Mouse (Mus musculus): ENCODE measurements around the gene Crebbp.

DNA sequence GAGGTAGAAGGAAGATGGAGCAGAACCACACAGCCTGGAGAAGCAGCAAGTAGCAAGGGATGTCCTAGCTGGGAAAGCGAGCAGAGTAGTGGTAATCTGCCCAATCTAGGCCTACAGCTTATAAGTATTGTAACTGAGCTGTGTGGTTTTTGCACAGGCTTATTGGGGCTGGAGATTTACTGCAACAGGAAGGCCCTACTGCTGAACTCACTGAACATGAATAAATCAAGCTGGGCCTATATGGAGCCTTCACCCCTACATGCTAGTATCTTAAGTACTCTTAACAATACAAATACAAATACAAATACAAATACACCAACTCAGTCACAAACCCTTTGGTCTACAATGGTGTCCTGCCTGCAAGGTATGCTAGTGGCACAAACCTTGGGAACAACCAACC lies 10.2 kb downstream of the Crebbp start:
- TF ChIP-seq ZNF384 (IDR thresholded peaks at IDR 0.05; ENCODE audit: low read depth, low read length) (no peak), CHD1 (IDR thresholded peaks at IDR 0.05; ENCODE audit: low read depth, low read length) (no peak), CTCF (conservative IDR thresholded peaks at IDR 0.05 in 1 of 2, IDR thresholded peaks at IDR 0.05 in 1 of 2; ENCODE audit: low read depth in 2 of 2, low read length in 2 of 2) (no peak)

All from CH12.LX (cell line).